Mouse (Mus musculus) urinary bladder, postnatal 25 days (tissue): ENCODE results near the gene Naa50.

Experiments used
- DNase-seq: peaks from one replicate; pipeline ENCODE4 v3.0.0; 2022; ENCODE audit warnings: low spot score

The Naa50 gene

DNA sequence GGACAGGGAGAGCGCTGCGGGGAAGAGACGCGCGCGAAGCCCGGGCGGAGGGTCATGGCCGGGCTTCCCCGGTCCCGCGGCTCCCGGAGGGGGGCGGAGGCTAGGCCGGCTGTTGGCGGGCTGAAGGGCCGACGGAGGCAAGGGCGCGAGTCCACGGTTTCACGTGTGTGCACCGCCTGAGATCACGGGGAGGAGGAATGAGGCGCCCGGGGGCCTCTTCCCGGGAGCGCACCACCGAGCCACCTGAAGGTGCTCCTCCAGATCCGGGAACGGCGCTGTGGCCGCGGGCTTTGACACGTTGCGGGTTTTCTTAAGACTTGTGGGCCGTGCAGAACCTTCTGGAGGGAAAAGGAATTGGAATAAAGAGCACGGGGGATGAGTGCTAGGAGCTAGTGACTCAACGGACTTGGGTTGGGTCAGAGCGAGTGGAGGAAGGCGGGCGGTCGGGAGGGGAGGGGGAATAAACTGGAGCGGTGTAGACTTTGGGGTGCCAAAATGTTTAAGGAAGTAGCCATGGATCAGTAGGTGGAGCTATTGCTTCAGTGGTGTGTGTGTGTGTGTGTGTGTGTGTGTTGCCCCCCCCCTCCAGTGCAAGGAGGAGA is 657 bp downstream of the Naa50 start:
- peak; percentile 61 for DNase-seq

DNA sequence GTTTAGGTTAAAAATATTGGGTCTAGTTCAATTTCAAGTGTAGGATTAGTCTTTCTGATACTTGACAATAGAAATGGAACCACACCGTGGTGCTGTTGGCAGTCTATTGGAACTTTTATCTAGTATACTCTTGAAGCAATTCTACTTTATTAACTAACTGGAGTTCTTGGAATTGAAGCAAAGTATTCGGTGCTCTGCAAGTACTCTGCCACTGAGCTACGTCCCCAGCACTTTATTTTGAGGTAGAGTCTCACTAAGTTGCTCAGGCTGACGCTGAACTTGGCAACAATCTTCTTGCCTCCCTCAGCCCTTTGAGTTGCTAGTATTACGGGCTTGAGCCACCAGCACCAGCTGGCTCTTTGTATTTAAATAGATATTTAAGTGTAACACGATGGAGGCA is 1.9 kb downstream of the Naa50 start:
- no peak for DNase-seq

DNA sequence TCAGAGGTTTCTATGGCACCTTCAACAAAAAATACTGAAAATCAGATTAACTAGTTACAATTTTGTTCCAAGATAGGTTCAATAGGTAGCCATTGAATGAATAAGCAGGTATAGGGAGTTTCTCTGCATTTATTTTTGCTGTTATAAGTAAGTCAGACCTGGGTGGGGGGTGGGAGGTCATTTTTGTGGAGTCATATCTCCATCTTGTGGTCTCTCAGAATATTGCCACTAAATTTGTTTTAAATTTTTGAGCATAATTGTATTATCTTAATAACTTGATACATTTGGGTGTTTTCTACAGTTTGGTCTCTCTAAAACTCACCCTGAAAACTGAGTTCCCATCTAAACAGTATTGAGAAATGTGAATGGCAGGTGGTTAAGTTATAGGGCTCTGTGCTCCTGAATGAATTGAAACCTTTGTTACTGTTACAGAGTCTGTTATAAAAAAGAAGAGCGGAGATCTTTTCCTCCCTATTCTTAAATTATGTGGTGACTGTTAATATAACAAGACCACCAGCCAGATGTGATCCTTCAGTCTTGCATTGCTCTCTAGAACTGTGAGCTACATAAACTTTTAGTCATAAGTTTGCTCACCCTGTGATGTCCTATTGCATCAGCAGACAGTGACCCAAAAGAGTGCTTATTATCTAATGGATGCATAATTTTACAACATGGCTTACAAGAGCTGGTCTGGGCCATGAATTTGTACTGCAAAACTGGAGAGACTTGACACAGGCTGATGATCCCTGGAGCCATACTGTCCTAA is 9.6 kb downstream of the Naa50 start:
- DNase-seq = no peak

- no peak for DNase-seq
Measured at GRCm38 (mm10) chr16:44154497-44155057, 14.9 kb downstream of the Naa50 start.

DNA sequence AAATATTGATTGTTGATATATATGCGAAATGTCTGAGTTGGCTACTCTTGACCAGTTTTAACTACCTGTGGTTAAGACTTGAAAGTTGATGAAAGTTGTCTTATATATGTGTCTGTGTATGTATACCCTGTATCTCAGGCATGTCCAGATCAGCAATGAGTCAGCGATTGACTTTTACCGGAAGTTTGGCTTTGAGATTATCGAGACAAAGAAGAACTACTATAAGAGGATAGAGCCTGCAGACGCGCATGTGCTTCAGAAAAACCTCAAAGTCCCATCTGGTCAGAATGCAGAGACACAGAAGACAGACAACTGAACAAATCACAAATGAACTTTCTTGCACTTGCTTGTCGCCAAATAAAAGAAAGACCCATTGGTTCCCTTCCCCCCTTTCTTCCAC is 19.7 kb downstream of the Naa50 start:
- no peak for DNase-seq

- no peak for DNase-seq
Measured at GRCm38 (mm10) chr16:44163831-44164230, 24.2 kb downstream of the Naa50 start.

DNA sequence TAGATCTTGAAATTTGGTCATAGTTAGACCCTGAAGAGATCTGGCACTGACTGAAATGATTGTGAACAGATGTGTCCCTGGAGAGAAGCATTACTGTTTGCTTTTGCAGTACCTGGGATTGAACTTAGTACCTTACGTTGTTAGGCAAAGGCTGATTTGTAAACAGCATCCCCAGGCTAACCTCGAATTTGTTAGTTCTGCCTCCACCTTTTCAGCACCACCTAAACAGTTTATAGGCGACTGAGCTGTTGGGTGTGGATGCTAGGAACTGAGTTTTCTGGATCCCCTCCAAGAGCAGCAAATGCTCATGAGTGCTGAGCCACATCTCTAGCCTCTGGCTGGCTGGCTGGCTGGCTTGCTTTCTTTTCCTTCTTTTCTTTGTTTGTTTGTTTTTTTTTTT is 25.6 kb downstream of the Naa50 start:
- no peak for DNase-seq

GRCm38 (mm10) chr16:44168990-44169389 is 29.4 kb downstream of the Naa50 start:
- DNase-seq = no peak

DNA sequence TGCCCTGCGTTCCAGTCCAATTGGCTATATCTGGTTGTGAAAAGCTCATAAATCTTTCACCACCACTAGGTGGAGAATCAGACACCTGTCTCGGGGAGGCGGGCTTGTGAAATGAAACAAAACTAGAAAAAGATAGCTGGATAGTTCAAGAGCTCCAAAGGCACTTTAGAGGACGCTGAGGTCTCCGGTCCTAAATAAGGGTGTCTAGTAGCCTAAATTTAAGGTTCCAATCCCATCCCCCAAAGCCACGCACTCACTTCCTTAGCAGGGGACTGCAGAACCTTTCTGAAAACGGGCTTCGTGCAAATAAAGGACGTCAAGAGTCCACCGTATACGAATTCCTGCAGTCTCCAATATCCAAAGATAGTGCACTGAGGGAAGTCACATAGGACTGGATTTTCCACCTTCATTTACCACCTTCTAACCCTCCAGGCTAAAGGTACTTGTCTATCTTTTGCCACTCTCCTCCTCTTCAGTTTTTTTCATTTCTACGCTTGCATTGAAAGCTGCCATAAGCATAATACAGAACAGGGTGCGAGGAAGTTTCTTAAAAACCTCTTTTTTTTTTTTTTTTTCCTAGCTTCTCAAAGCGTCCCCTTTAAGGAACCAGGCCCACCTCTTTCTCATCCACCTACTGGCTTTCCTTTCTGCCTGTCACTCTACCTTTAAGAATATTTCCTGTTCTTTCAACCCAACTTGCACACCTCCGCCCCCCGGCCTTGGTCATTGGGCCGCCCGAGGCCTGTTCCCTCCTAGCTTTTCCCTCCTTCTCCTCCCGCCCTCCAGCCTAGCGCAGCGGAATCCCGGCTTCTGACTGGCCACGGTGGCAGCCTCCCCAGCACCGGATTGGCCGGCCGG is 32.9 kb downstream of the Naa50 start:
- DNase-seq = peak; percentile 92

- peak; percentile 51 for DNase-seq
Measured at GRCm38 (mm10) chr16:44173155-44173941, 33.7 kb downstream of the Naa50 start, which contains the start of gene Usf3. Gene Usf3 (plus strand): TSS chr16:44173246.

DNA sequence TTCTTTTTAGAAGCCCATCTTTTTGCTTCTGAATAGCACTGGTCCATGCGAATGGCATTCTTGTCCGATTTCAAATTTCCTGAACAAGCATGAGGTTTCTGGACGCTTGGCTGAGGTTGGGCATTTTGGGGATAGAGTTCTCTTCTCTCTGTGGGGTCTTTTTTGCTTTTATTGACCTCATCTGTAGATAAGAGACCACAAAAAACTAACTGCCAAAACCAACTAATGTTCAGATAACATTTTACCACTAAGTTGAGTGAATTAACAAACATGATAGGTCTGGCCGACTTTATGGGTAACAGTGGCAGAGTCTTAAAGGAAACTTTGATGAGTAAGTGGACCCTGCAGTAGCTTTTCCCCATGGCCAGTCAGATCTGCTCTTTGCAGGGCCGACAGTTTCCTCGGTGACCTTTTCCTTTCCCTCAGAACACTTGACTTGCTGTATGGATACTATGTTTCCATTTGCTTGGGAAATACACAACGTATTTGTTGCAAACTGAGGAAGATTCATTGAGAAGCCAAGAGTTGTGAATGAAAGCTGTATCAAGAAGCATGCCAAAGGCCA is 34.4 kb downstream of the Naa50 start:
- no peak for DNase-seq

- no peak for DNase-seq
Measured at GRCm38 (mm10) chr16:44175001-44175400, 35.4 kb downstream of the Naa50 start.

DNA sequence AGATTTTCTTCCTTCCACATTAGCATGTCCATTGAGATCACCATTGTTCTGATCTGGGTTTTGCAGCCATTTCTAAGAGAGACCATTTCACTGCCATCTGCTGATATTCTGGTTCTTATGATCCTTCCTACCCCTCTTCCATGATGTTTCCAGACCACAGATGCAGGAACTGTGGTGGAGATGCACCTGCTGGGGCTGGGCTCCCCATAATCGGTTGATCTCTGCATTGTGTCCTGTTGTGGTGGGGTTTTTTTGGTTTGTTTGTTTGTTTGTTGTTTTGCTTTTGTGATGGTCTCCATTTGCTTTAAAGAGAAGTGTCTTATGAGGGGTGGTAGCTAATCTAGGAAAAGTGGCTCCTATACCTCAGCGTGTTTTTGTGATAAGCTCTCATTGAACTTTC is 36.9 kb downstream of the Naa50 start:
- no peak for DNase-seq

DNA sequence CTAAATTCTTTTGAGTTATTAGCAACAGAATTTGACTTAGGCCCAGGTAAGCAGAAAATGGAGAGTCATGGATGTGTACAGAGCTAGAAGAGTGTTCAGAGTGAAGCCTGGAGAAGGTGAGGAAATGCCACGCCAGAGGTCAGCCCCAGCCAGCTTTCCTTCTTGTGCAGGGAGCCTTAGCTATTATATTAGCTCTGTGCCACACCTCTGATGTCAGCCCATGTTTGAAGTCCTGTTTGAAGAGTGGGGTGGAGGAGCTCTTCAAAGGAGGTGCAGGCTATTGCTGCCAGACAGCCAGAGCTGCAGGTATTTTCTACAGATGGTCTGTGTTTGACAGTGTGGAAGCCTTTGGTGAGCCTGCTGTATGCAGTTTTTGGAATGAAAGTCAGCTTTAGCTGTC is 38.9 kb downstream of the Naa50 start:
- DNase-seq = no peak

GRCm38 (mm10) chr16:44182597-44182996 is 43.0 kb downstream of the Naa50 start:
- no peak for DNase-seq

DNA sequence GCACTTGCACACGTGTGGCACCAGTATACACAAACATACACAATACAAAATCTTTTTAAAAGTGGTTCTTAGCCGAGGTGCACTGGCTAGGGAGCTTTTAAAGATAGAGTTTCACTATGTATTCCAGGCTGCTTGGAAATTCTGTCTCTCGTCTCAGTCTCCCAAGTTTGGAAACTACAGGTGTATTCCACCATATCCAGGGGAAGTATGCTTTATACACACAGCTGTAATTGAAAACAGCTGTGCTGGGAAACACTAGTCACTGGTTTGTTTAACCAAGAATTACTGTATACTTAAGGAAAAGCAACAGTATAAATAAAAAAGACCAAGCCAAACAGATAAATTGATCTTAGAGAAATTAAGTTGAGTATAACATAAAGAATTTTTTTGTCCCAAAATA is 45.1 kb downstream of the Naa50 start:
- DNase-seq = no peak

GRCm38 (mm10) chr16:44187172-44187571 is 47.5 kb downstream of the Naa50 start:
- no peak for DNase-seq

DNA sequence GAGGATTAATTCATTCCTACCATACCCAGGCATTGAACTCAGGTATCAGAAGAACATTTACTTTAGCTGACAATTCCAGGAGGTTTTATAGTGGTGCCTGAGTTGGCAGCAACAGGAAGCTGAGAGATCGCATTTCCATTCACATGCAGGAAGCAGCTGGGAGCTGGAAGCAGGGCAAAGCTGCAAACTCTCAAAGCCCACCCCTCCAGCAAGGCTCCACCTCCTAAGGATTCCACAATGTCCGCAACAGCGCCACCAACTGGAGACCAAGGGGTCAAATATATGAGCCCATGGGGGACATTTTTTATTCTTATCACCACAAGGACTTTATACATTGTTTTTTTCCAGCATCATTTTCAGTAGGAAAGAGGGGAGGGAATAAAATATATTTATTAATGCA is 49.1 kb downstream of the Naa50 start:
- DNase-seq = no peak

DNA sequence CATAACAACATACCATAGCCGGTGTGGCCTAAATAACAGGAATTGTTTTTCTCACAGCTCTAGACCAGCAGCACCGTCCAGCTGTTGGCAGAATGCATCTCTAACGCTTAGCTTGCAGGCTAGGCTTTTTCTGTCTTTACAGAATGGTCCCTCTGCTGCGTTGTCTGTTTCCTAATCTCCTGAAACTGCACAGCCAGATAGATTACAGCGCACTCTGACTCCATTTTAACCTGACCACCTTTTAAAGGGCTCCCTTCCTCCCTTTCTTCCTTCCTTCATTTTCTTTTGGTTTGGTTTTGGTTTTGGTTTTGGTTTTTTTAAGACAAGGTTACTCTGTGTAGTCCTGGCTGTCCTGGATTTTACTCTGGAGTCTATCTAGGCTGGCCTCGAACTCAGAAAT is 50.4 kb downstream of the Naa50 start:
- DNase-seq = no peak

- DNase-seq = no peak
Measured at GRCm38 (mm10) chr16:44190968-44191367, 51.3 kb downstream of the Naa50 start.

GRCm38 (mm10) chr16:44199066-44199703 is 59.6 kb downstream of the Naa50 start:
- no peak for DNase-seq
